In genomic region chrX:139870938-139871791, GRCm38 (mm10) we compare ENCODE assay signal across 8 mouse cellular contexts. TPM values are rescaled to one million over a fixed set of nuclear protein-coding genes. Genes with fewer than 3 reads are reported as not detected.
DNase-seq lines count a peak whose midpoint lies in the region; ATAC-seq and TF ChIP-seq lines count a peak whose summit lies in the region.

TSS of gene Morc4 (minus strand) at chrX:139871677.

- peak within 1 kb of the TSS; percentile 74 for H3K9ac ChIP-seq in ES-E14 (ENCODE audit: insufficient read depth, low read depth, low read length, poor library complexity, severe bottlenecking)
- H3K9ac ChIP-seq in forebrain, embryonic 11.5 days (ENCODE audit: low read length) = peak within 1 kb of the TSS; percentile 49
- H3K9ac ChIP-seq in heart, postnatal 0 days (replicated peaks; ENCODE audit: low read depth, low read length) = peak within 1 kb of the TSS; percentile 61
- H3K9ac ChIP-seq in liver, embryonic 15.5 days = peak within 1 kb of the TSS; percentile 42; the same call in 1 of the 2 replicates
- peak within 1 kb of the TSS; percentile 55 for H3K9ac ChIP-seq in neural tube, embryonic 15.5 days (replicated peaks)

- H3K36me3 ChIP-seq in ES-E14 (ENCODE audit: control insufficient read depth, insufficient read depth, low read length, poor library complexity, severe bottlenecking) = no peaks in the 10 kb centered on the region
- H3K36me3 ChIP-seq in forebrain, embryonic 11.5 days (ENCODE audit: control insufficient read depth, insufficient read depth, low read length) = no peaks in the 10 kb centered on the region
- no peaks in the 10 kb centered on the region for H3K36me3 ChIP-seq in heart, postnatal 0 days (replicated peaks; ENCODE audit: control insufficient read depth, insufficient read depth, low read length)
- H3K36me3 ChIP-seq in liver, embryonic 15.5 days (replicated peaks) = no peaks in the 10 kb centered on the region
- no peaks in the 10 kb centered on the region for H3K36me3 ChIP-seq in neural tube, embryonic 15.5 days

- TF ChIP-seq POLR2A in brain, embryonic 14.5 days (IDR thresholded peaks at IDR 0.05; ENCODE audit: borderline replicate concordance, extremely low read depth, insufficient read depth, insufficient read length, poor library complexity, severe bottlenecking) = 0 out of 2 replicates have a peak, but pooled peaks have one; percentile 25

- H3K4me2 ChIP-seq in forebrain, embryonic 11.5 days (ENCODE audit: low read depth, low read length, severe bottlenecking) = peak within 1 kb of the TSS; percentile 72
- H3K4me2 ChIP-seq in heart, postnatal 0 days (ENCODE audit: low read depth, low read length) = peak within 1 kb of the TSS; percentile 88
- peak within 1 kb of the TSS; percentile 71 for H3K4me2 ChIP-seq in liver, embryonic 15.5 days
- H3K4me2 ChIP-seq in neural tube, embryonic 15.5 days = peak within 1 kb of the TSS; percentile 66

- TF ChIP-seq CTCF in brain, embryonic 14.5 days (IDR thresholded peaks at IDR 0.05; ENCODE audit: borderline replicate concordance, extremely low read depth, insufficient read depth, insufficient read length) = no peak
- TF ChIP-seq CTCF in heart, postnatal 0 days (IDR thresholded peaks at IDR 0.05; ENCODE audit: low read depth) = no peak

- peak; percentile 93 for ATAC-seq in forebrain, embryonic 11.5 days (replicated peaks; ENCODE audit: low FRiP score)
- peak; percentile 91 for ATAC-seq in heart, postnatal 0 days (ENCODE audit: insufficient read depth, low read depth)
- peak; percentile 67 for ATAC-seq in liver, embryonic 15.5 days (ENCODE audit: insufficient read depth)
- ATAC-seq in neural tube, embryonic 15.5 days (ENCODE audit: low FRiP score) = peak; percentile 94

- H3K27me3 ChIP-seq in forebrain, embryonic 11.5 days (ENCODE audit: control insufficient read depth, insufficient read depth, low read length) = peaks cover 9% of the 10 kb centered on the region; the same call in 1 of the 2 replicates
- no peaks in the 10 kb centered on the region for H3K27me3 ChIP-seq in heart, postnatal 0 days (ENCODE audit: control insufficient read depth, insufficient read depth, low read length)
- H3K27me3 ChIP-seq in liver, embryonic 15.5 days = peaks cover 5% of the 10 kb centered on the region; the same call in 1 of the 2 replicates
- H3K27me3 ChIP-seq in neural tube, embryonic 15.5 days (replicated peaks) = peaks cover 15% of the 10 kb centered on the region; the same call in 1 of the 2 replicates

- H3K9me3 ChIP-seq in ES-E14 (ENCODE audit: control insufficient read depth, insufficient read depth, low read depth, low read length) = no peaks in the 10 kb centered on the region
- H3K9me3 ChIP-seq in forebrain, embryonic 11.5 days (ENCODE audit: control insufficient read depth, low read length) = no peaks in the 10 kb centered on the region
- H3K9me3 ChIP-seq in heart, postnatal 0 days (replicated peaks; ENCODE audit: control insufficient read depth, low read length) = no peaks in the 10 kb centered on the region
- no peaks in the 10 kb centered on the region for H3K9me3 ChIP-seq in liver, embryonic 15.5 days (replicated peaks)
- no peaks in the 10 kb centered on the region for H3K9me3 ChIP-seq in neural tube, embryonic 15.5 days (replicated peaks)

- peak within 1 kb of the TSS; percentile 60 to 93 for H3K4me3 ChIP-seq in ES-E14 (ENCODE audit: insufficient read depth in 1 of 2, low read depth in 1 of 2, low read length in 2 of 2, poor library complexity in 1 of 2, severe bottlenecking in 1 of 2)
- H3K4me3 ChIP-seq in forebrain, embryonic 11.5 days (ENCODE audit: low read depth, low read length) = peak within 1 kb of the TSS; percentile 46
- H3K4me3 ChIP-seq in heart, postnatal 0 days (ENCODE audit: low read depth, low read length) = peak within 1 kb of the TSS; percentile 71
- peak within 1 kb of the TSS; percentile 57 for H3K4me3 ChIP-seq in liver, embryonic 15.5 days (replicated peaks)
- peak within 1 kb of the TSS; percentile 59 for H3K4me3 ChIP-seq in neural tube, embryonic 15.5 days (replicated peaks)

- DNase-seq in ES-E14 (ENCODE audit: low read depth, low spot score) = no peak
- peak; percentile 84 for DNase-seq in brain, embryonic 14.5 days (ENCODE audit: low read depth)
- peak; percentile 81 for DNase-seq in forebrain, embryonic 11.5 days (ENCODE audit: low spot score)
- DNase-seq in heart, postnatal 0 days (ENCODE audit: low spot score) = peak; percentile 50
- peak; percentile 62 to 70 for DNase-seq in kidney, postnatal 36 days
- peak; percentile 90 for DNase-seq in yolk sac, embryonic 10.5 days (ENCODE audit: low spot score)

- 25% methylated on average over 55 of the region's 87 CpGs for WGBS in forebrain, embryonic 11.5 days
- WGBS in heart, postnatal 0 days = 31% methylated on average over 71 of the region's 87 CpGs
- 20% methylated on average over 87 of the region's 87 CpGs for WGBS in liver, embryonic 15.5 days (ENCODE audit: insufficient replicate concordance)
- WGBS in neural tube, embryonic 15.5 days = 16% methylated on average over 80 of the region's 87 CpGs

- TF ChIP-seq EP300 in heart, postnatal 0 days (IDR thresholded peaks at IDR 0.05; ENCODE audit: low read depth) = no peak

- in situ Hi-C loops in ES-E14 (cut with MboI; ENCODE audit: low sequenced_read_pairs in 2 of 2, unreplicated experiment in 2 of 2) = no loop called here

- no peaks in the 10 kb centered on the region; a peak in 1 of 4 replicates for H3K4me1 ChIP-seq in ES-E14 (ENCODE audit: control insufficient read depth in 2 of 2, insufficient read depth in 2 of 2, low read length in 2 of 2, poor library complexity in 1 of 2)
- H3K4me1 ChIP-seq in forebrain, embryonic 11.5 days (replicated peaks; ENCODE audit: control insufficient read depth, insufficient read depth, low read length) = no peaks in the 10 kb centered on the region
- H3K4me1 ChIP-seq in heart, postnatal 0 days (ENCODE audit: control insufficient read depth, insufficient read depth) = no peaks in the 10 kb centered on the region
- no peaks in the 10 kb centered on the region for H3K4me1 ChIP-seq in liver, embryonic 15.5 days (replicated peaks)
- no peaks in the 10 kb centered on the region for H3K4me1 ChIP-seq in neural tube, embryonic 15.5 days

- no peak within 1 kb of the TSS for H3K27ac ChIP-seq in ES-E14 (ENCODE audit: insufficient read depth, low read depth, low read length, poor library complexity, severe bottlenecking)
- H3K27ac ChIP-seq in forebrain, embryonic 11.5 days (ENCODE audit: low read depth, low read length) = no peak within 1 kb of the TSS
- H3K27ac ChIP-seq in heart, postnatal 0 days (ENCODE audit: low read depth) = peak within 1 kb of the TSS; percentile 31; the same call in 1 of the 2 replicates
- 0 out of 2 replicates have a peak within 1 kb of the TSS, but pooled peaks have one; percentile 33 for H3K27ac ChIP-seq in liver, embryonic 15.5 days (replicated peaks)
- peak within 1 kb of the TSS; percentile 64; the same call in 1 of the 2 replicates for H3K27ac ChIP-seq in neural tube, embryonic 15.5 days (replicated peaks)

TF ChIP-seq in ES-E14, 5 proteins besides CTCF, POLR2A, EP300 and RAD21:
- no peak for TF ChIP-seq HCFC1 (IDR thresholded peaks at IDR 0.05; ENCODE audit: borderline replicate concordance, insufficient read depth, low read length)
- TF ChIP-seq CHD2 (IDR thresholded peaks at IDR 0.05; ENCODE audit: low read depth, low read length) = no peak
- TF ChIP-seq ZC3H11A (IDR thresholded peaks at IDR 0.05; ENCODE audit: borderline replicate concordance, low read depth, low read length) = no peak
- no peak for TF ChIP-seq ZNF384 (IDR thresholded peaks at IDR 0.05; ENCODE audit: low read depth, low read length)
- no peak for TF ChIP-seq MAFK (IDR thresholded peaks at IDR 0.05; ENCODE audit: insufficient read depth, low read depth, low read length)

RNA-seq across cellular contexts. Expression of gene Morc4, which starts in this region (rescaled TPM):
- 3.4 and 8.0 TPM in 2 replicates for total RNA-seq in ES-E14 (2012; rRNA removed)
- polyA plus RNA-seq in brain, embryonic 14.5 days (2012; rRNA removed) = 4.5 and 5.8 TPM in 2 replicates
- 8.0 and 8.4 TPM in 2 replicates for polyA plus RNA-seq in forebrain, embryonic 11.5 days (2014; fragmentation: Nextera tagmentation; extraction: Ambion mirVana)
- total RNA-seq in heart, postnatal 0 days (2014; rRNA removed; ENCODE audit: low replicate concordance) = 6.1 and 15.8 TPM in 2 replicates
- polyA plus RNA-seq in heart, postnatal 0 days (2015; fragmentation: Nextera tagmentation; extraction: Ambion mirVana) = 4.9 and 5.6 TPM in 2 replicates
- polyA plus RNA-seq in liver, embryonic 15.5 days (2015; fragmentation: Nextera tagmentation; extraction: Ambion mirVana) = 35.5 and 43.0 TPM in 2 replicates
- 4.7 and 5.7 TPM in 2 replicates for polyA plus RNA-seq in neural tube, embryonic 15.5 days (2015; fragmentation: Nextera tagmentation; extraction: Ambion mirVana)

Comparison
In these comparisons a context has a peak if more than half of its experiments do, and no peak if none do; other contexts are left out.
1. H3K27ac ChIP-seq: peak in heart, postnatal 0 days (single experiment), liver, embryonic 15.5 days (single experiment) and neural tube, embryonic 15.5 days (single experiment); none in ES-E14 (single experiment) and forebrain, embryonic 11.5 days (single experiment).
2. Peak in every context shown above with its lines, with median percentiles within 50 percentile points of each other: H3K4me3 ChIP-seq, H3K9ac ChIP-seq, ATAC-seq and H3K4me2 ChIP-seq.